Mouse (Mus musculus) midbrain, embryonic 11.5 days (tissue): ENCODE data around the gene Scgb2b20. TPM values are rescaled to one million over a fixed set of nuclear protein-coding genes. Genes with fewer than 3 reads are reported as not detected.
"Not testable (repeated sequence)": the region's sequence is repeated elsewhere in the genome, so short reads cannot be mapped to it uniquely, and the experiment has no call there.

Experiments
- ATAC-seq: fragments of 200-750 bp; cut with Nextera tagmentation; 2 replicates; pipeline ENCODE4 v1.8.0; 2017; ENCODE audit warnings: moderate TSS enrichment, moderate library complexity; ENCODE audit not compliant: low FRiP score
- DNase-seq: peaks from one replicate; pipeline ENCODE4 v3.0.0; 2015; ENCODE audit warnings: low spot score; ENCODE audit errors: missing footprints
- H3K27ac ChIP-seq: fragments of 300-500 bp; sonication (generic); 2 replicates; pipeline ENCODE4 v1.5.1; 2014; ENCODE audit warnings: low read depth, low read length
- H3K27me3 ChIP-seq: fragments of 300-500 bp; sonication (generic); 2 replicates; pipeline ENCODE4 v1.6.1; 2014; ENCODE audit warnings: mild to moderate bottlenecking, low read length, moderate library complexity, mixed read lengths; ENCODE audit not compliant: control insufficient read depth, insufficient read depth
- H3K36me3 ChIP-seq: fragments of 300-500 bp; sonication (generic); 2 replicates; pipeline ENCODE4 v1.6.1; 2014; ENCODE audit warnings: mild to moderate bottlenecking, low read length, moderate library complexity, mixed read lengths; ENCODE audit not compliant: control insufficient read depth, insufficient read depth
- H3K4me1 ChIP-seq: fragments of 300-500 bp; sonication (generic); 2 replicates; pipeline ENCODE4 v1.6.1; 2014; ENCODE audit warnings: low read length; ENCODE audit not compliant: control insufficient read depth, insufficient read depth
- H3K4me2 ChIP-seq: fragments of 300-500 bp; sonication (generic); 2 replicates; pipeline ENCODE4 v1.6.1; 2014; ENCODE audit warnings: mild to moderate bottlenecking, moderate library complexity
- H3K4me3 ChIP-seq: fragments of 300-500 bp; sonication (generic); 2 replicates; pipeline ENCODE4 v1.5.1; 2014; ENCODE audit warnings: low read depth, low read length
- H3K9ac ChIP-seq: fragments of 300-500 bp; sonication (generic); 2 replicates; pipeline ENCODE4 v1.6.1; 2014; ENCODE audit warnings: low read length
- H3K9me3 ChIP-seq: fragments of 300-500 bp; sonication (generic); 2 replicates; pipeline ENCODE4 v1.6.1; 2016; ENCODE audit warnings: low read length; ENCODE audit not compliant: control insufficient read depth
- WGBS: fragments of 180-500 bp; shearing (Covaris S2); extraction: QIAGEN DNeasy Blood & Tissue Kit; methylation state at CpG from one replicate; pipeline ENCODE4 v1.1.7; 2014; 5-methylcytosine and 5-hydroxymethylcytosine counted together
- polyA plus RNA-seq: library from polyadenylated mRNA; unstranded; fragments of >200 nt; fragmentation: Nextera tagmentation; extraction: Ambion mirVana; gene quantifications from 2 replicates; pipeline ENCODE4 v1.2.1, GENCODE M21; 2014

Scgb2b20 gene
- polyA plus RNA-seq, result not detected in 2 replicates

DNA sequence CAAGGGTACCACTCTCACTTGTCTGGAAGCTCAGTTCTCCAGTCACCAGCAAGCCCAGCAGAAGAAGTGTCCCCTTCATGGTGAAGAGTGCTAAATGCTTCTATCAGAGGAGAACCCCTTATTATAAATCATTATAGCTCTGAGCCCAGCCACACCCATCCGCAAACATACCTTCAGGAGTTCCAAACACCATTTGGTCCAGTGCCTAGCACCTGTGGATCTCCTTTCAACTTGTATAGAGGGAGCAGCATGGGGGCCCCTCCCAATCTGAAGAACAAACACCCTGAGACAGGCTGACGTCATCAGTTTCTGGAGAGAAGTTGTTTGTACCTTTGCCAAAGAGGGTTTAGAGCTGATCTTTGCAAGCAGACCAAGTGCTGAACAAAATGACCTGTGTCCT is at the start of gene Scgb2b20:
TSS of gene Scgb2b20 (minus strand) at position 101 of the 400 bp plus-strand sequence.
- not testable (repeated sequence) for H3K27me3 ChIP-seq, H3K4me1 ChIP-seq, H3K9ac ChIP-seq, H3K4me2 ChIP-seq, H3K9me3 ChIP-seq, ATAC-seq, H3K27ac ChIP-seq, H3K4me3 ChIP-seq, DNase-seq, H3K36me3 ChIP-seq
- WGBS, result 78% methylated on average over 2 of the region's 2 CpGs

DNA sequence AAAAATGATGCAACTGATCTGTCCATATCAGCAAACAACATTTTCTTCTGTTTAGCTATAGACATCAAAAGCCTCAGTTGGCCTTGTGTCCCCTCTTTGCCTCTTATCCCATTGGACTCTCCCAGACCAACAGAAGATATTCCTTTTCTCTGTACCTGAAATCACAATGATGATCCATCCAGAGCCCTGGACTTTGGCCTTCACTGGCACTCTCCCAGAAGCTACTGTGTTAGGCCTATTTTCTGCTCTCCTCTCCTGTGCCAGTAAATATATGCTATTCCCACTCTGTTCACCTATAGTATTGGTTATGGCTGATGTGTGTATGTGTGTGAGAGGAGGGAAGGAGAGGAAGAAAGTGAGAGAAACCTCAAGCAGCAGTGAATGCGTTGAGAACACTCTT is 43.6 kb upstream of the Scgb2b20 start:
- not testable (repeated sequence) for H3K4me1 ChIP-seq, H3K36me3 ChIP-seq, H3K4me2 ChIP-seq, H3K9me3 ChIP-seq, H3K27ac ChIP-seq, H3K4me3 ChIP-seq, H3K9ac ChIP-seq, ATAC-seq, H3K27me3 ChIP-seq, DNase-seq
- 57% methylated on average over 1 of the region's 1 CpGs for WGBS

DNA sequence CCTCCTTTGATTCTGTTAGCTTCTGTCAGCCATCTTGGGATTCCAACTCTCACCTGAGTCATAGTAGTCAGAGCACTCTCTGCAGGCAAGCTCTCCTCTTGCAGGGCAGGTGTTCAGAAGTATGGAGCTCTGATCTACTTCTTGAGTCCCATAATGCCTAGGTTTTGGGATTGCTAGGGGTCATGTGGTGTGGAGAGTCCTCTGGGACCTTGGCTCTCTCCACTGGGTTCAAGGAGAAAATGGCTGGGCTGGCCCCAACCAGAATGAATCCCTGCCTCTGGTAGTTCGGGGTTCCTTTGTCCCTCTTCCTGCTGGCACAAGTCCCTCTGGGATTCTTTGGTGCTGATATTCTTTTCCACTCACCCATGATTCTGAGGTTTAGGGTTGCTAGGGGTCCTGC is 35.5 kb upstream of the Scgb2b20 start:
- H3K36me3 ChIP-seq, result no peaks in the 10 kb centered on the region
- peaks cover 4% of the 10 kb centered on the region; the same call in 1 of the 2 replicates for H3K9me3 ChIP-seq
- H3K4me1 ChIP-seq, result no peaks in the 10 kb centered on the region
- WGBS, result 63% methylated on average over 1 of the region's 1 CpGs
- H3K9ac ChIP-seq, result no peak overlapping the region
- ATAC-seq, result no peak
- H3K27ac ChIP-seq, result no peak overlapping the region
- H3K4me3 ChIP-seq, result no peak overlapping the region
- H3K27me3 ChIP-seq, result no peaks in the 10 kb centered on the region
- H3K4me2 ChIP-seq, result no peak overlapping the region
- DNase-seq, result no peak

DNA sequence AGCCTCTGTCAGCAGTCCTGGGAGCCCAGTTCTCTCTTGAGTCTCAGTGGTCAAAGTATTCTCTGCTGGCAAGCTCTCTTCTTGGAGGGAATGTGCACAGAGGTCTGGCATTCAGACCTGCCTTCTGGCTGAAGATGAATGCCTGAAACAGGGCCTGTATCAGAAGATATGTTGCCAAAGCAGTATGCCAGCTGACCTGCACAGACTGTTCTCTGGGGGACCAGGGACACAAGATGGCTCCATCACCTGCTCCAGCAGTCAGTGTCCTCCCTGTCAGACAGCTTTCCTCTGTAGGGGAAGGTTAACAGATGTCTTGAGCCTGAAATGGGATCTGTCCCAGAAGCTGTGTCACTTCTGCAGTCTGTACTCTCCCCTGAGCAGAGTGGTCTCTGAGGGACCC is 33.6 kb upstream of the Scgb2b20 start:
- H3K4me1 ChIP-seq, H3K4me3 ChIP-seq, H3K9ac ChIP-seq, ATAC-seq, H3K9me3 ChIP-seq, DNase-seq, H3K4me2 ChIP-seq, H3K27me3 ChIP-seq, H3K27ac ChIP-seq, H3K36me3 ChIP-seq: not testable (repeated sequence)

DNA sequence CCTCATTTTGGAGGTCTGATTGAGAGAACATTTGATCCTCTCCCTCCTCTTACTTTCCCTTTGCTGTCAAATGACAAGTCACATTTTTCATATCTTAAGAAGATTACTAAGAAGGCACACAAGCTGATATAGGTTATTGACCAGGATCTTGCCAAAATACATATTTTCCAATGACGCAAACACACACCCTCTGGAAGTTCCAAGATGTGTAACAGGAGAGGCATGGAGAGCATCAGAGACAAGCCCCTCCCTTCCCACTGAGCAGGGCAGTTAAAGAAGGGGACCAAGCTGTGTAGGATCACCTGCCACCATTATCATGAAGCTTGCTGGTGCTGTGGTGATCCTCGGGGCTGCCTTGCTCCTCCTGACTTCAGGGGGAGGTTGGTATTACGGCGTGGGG is 6.8 kb upstream of the Scgb2b20 start, which contains the start of gene Scgb1b20:
TSS of gene Scgb1b20 (plus strand) at position 301 of the 400 bp plus-strand sequence.
- WGBS, result 80% methylated on average over 4 of the region's 4 CpGs
- DNase-seq, H3K4me1 ChIP-seq, ATAC-seq, H3K27ac ChIP-seq, H3K9me3 ChIP-seq, H3K4me3 ChIP-seq, H3K36me3 ChIP-seq, H3K9ac ChIP-seq, H3K27me3 ChIP-seq, H3K4me2 ChIP-seq: not testable (repeated sequence)

Other genes with a start within 250 kb of the Scgb2b20 start
- gene Scgb2b18, start 192.5 kb downstream of the Scgb2b20 start, polyA plus RNA-seq, result not detected in 2 replicates
- not detected in 2 replicates for gene Scgb1b18, start 180.8 kb downstream of the Scgb2b20 start, polyA plus RNA-seq
- gene Scgb2b19, start 86.0 kb downstream of the Scgb2b20 start, polyA plus RNA-seq, result not detected in 2 replicates
- gene Scgb1b19, start 79.0 kb downstream of the Scgb2b20 start, polyA plus RNA-seq, result not detected in 2 replicates
- not detected in 2 replicates for gene Scgb1b20, start 6.9 kb upstream of the Scgb2b20 start, polyA plus RNA-seq
- gene Scgb2b21, start 154.1 kb upstream of the Scgb2b20 start, polyA plus RNA-seq, result not detected in 2 replicates